Mouse (Mus musculus) mouse embryonic stem cell (cell line): ENCODE measurements around the gene Ethe1.
"Not testable (repeated sequence)": the region's sequence is repeated elsewhere in the genome, so short reads cannot be mapped to it uniquely, and the experiment has no call there.

ENCODE experiments used
- in situ Hi-C, 2 experiments: fragments of 300-500 bp; cut with MboI; formaldehyde crosslinking; loops; 1 replicate in 1 of 2; 3 replicates in 1 of 2; pipeline ENCODE4 v1.14.3; 2019 to 2020; ENCODE audit warnings: low sequenced_read_pairs in 2 of 2, low pct_unique_long_range_greater_than_20kb in 1 of 2, mixed read lengths in 1 of 2; ENCODE audit not compliant: unreplicated experiment in 1 of 2

The Ethe1 gene

DNA sequence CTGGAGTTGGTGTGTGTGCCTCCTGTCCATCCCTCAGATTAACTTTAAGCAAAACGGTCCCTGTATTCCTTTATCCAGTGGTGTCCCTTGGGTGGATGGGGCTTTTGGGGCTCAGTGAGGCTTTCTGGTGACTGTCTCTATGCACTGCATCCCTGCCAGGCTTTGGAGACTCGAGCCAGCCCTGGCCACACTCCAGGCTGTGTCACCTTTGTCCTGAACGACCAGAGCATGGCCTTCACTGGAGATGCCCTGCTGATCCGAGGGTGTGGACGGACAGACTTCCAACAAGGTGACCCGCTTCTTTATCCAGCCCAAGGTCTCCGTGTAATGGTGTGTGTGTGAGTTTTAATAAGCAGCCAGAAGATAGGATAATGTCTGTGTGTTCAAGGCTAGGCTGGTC lies 18.7 kb downstream of the Ethe1 start:
- in situ Hi-C loops, result loop anchor here in 1 of 2 experiments (10.0 kb wide), 1 partner anchor 49 kb away; no protein-coding TSS in a partner anchor

DNA sequence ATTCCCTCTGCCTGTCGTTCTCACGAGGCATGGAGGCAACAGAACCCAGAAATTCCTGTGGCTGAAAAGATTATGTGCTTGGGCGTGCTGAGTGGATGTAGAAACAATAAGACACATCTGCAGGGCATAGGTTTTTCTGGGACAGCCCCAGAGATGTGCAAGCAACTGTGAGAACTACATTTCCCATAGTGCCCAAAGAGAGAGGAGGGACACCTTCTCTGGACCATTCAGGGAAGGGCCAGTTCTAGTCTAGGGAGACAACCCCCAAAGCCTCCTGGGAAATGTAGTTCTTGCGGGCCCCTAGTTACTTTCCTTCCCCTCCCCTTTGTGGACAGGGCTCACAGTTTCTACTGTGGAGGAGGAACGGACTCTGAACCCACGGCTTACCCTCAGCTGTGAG lies 20.7 kb downstream of the Ethe1 start:
- in situ Hi-C loops, result loop anchor here in 1 of 2 experiments (10.0 kb wide), 1 partner anchor 47 kb away; no protein-coding TSS in a partner anchor

GRCm38 (mm10) chr7:24608561-24608960 lies 21.2 kb downstream of the Ethe1 start:
- in situ Hi-C loops, result loop anchor here in 1 of 2 experiments (10.0 kb wide), 1 partner anchor 46 kb away; no protein-coding TSS in a partner anchor

- in situ Hi-C loops, result no loop called here
These were observed 23.0 kb downstream of the Ethe1 start, which contains the start of gene Phldb3 for GRCm38 (mm10) chr7:24610144-24610878. Gene Phldb3, plus strand, starts transcription at chr7:24610763.

- in situ Hi-C loops, result no loop called here
These were observed 23.6 kb downstream of the Ethe1 start for GRCm38 (mm10) chr7:24610879-24611494.

- in situ Hi-C loops, result no loop called here
These were observed 24.4 kb downstream of the Ethe1 start for GRCm38 (mm10) chr7:24611709-24612108.

GRCm38 (mm10) chr7:24612308-24612910 lies 25.1 kb downstream of the Ethe1 start:
- in situ Hi-C loops, result no loop called here

GRCm38 (mm10) chr7:24614816-24615215 lies 27.5 kb downstream of the Ethe1 start:
- in situ Hi-C loops, result no loop called here

DNA sequence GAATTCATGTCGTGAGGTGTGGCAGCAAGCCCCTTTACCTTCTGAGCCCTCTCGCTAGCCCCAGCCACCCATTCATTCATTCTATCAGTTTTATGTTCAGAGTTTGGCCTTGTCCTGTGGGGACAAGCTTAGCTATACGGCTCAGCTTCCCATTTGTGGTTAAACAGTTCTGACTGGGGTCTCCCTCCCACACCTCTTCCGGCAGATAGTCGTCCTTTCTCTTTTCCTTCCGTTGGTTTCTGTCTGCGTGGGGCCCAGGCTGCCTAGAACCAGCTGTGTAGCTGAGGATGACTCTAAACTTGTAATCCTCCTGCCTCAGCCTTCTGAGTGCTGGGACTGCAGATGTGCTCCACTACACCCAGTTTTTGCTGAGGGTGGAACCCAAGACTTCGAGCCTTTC lies 30.4 kb downstream of the Ethe1 start:
- in situ Hi-C loops, result no loop called here

- in situ Hi-C loops, result not testable (repeated sequence)
These were observed 31.0 kb downstream of the Ethe1 start for GRCm38 (mm10) chr7:24618374-24618773.

GRCm38 (mm10) chr7:24619671-24620397 lies 32.5 kb downstream of the Ethe1 start:
- in situ Hi-C loops, result no loop called here

DNA sequence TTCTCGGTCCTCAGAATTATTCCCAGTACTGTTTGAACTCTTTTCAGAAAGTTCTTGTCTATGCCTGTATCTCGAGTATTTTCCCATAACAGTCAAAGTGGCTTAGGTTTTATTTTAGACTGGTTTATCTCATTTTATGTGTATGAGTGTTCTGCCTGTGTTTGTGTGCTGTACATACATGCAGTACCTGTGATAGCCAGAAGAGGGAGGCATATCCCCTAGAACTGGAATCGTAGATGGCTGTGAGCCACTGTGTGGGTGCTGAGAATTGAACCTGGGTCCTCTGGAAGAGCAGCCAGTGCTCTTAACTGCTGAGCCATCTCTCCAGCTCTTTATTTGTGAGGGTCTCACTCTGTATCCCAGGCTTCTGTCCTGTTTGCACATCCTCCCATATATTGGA lies 33.9 kb downstream of the Ethe1 start:
- in situ Hi-C loops, result no loop called here

- in situ Hi-C loops, result no loop called here
These were observed 35.6 kb downstream of the Ethe1 start for GRCm38 (mm10) chr7:24622967-24623366.

DNA sequence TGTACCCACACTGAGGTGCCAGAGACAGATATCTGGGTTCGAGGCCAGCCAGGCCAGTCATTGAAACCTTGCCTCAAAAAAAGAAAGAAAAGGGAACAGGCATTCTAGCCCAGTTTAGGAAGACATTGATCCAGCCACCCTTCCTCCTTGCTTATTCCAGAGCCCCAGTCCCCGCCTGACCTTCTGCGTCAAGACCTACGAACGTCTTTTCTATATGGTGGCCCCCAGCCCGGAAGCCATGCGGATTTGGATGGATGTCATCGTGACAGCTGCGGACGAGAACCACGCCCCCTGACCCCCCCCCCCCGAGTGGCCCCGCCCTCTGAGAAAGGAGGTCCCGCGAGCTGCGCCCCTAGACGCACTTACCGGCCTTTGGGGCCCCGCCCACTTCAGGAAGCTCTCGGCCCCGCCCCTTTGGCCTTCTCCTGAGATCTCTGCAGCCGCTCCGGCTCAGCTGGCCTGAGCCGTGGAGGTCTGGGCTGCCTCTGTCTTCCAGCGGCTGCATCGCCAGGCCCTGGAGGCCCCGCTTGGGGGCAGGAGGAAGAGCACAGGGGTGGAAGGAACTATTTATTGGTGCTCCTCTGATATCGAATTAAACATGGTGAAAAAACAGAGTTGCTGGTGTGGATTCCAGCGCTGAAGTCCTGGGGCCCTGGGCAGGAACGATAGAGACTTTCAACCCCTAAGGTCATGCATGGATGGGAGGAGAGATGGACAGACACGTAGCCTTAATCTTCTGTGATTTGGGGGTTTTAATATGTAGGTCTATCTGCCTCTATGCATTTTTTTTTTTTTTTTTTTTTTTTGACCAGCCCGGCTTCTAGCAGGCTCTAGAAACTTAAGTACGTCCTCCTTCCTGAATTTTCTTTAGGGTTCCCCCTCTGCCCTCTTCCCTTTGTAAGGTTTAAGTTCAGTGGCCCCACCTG lies 41.6 kb downstream of the Ethe1 start:
- in situ Hi-C loops, result no loop called here

GRCm38 (mm10) chr7:24629672-24630071 lies 42.3 kb downstream of the Ethe1 start:
- in situ Hi-C loops, result no loop called here

GRCm38 (mm10) chr7:24630116-24630880 lies 43.0 kb downstream of the Ethe1 start:
- in situ Hi-C loops, result no loop called here

- in situ Hi-C loops, result no loop called here
These were observed 48.9 kb downstream of the Ethe1 start, which contains the start of gene Lypd3 for GRCm38 (mm10) chr7:24636264-24636663. Gene Lypd3, plus strand, starts transcription at chr7:24636550.
